Mouse (Mus musculus) liver, postnatal 0 days (tissue): ENCODE results near the gene Wwc1. TPM values are rescaled to one million over a fixed set of nuclear protein-coding genes. Genes with fewer than 3 reads are reported as not detected.

ENCODE experiments used
- ATAC-seq: fragments of 200-750 bp; cut with Nextera tagmentation; 2 replicates; pipeline ENCODE4 v1.8.0; 2017; ENCODE audit warnings: mild to moderate bottlenecking, moderate library complexity
- DNase-seq: peaks from one replicate; pipeline ENCODE4 v3.0.0-alpha.2; 2016
- H3K27ac ChIP-seq: fragments of 300-500 bp; sonication (generic); 2 replicates; pipeline ENCODE4 v1.5.1; 2014; ENCODE audit warnings: antibody characterized with exemption, moderate library complexity, mild to moderate bottlenecking, low read depth
- H3K27me3 ChIP-seq: fragments of 300-500 bp; sonication (generic); 2 replicates; pipeline ENCODE4 v1.6.1; 2014; ENCODE audit warnings: low read length, control low read depth, mixed read lengths; ENCODE audit not compliant: insufficient read depth
- H3K36me3 ChIP-seq: fragments of 300-500 bp; sonication (generic); replicated peaks from 2 replicates; pipeline ENCODE4 v1.6.1; 2014; ENCODE audit warnings: mild to moderate bottlenecking, control low read depth, low read length, moderate library complexity, mixed read lengths; ENCODE audit not compliant: insufficient read depth
- H3K4me1 ChIP-seq: fragments of 300-500 bp; sonication (generic); 2 replicates; pipeline ENCODE4 v1.6.1; 2014; ENCODE audit warnings: antibody characterized with exemption, mild to moderate bottlenecking, control low read depth; ENCODE audit not compliant: insufficient read depth
- H3K4me2 ChIP-seq: fragments of 300-500 bp; sonication (generic); 2 replicates; pipeline ENCODE4 v1.6.1; 2014; ENCODE audit warnings: low read depth, mild to moderate bottlenecking, low read length, moderate library complexity, mixed read lengths
- H3K4me3 ChIP-seq: fragments of 300-500 bp; sonication (generic); 2 replicates; pipeline ENCODE4 v1.5.1; 2014; ENCODE audit warnings: low read depth, low read length
- H3K9ac ChIP-seq: fragments of 300-500 bp; sonication (generic); replicated peaks from 2 replicates; pipeline ENCODE4 v1.6.1; 2014; ENCODE audit warnings: mild to moderate bottlenecking, moderate library complexity
- H3K9me3 ChIP-seq: fragments of 300-500 bp; sonication (generic); 2 replicates; pipeline ENCODE4 v1.6.1; 2016; ENCODE audit warnings: mild to moderate bottlenecking, control low read depth, low read length, mixed read lengths
- CTCF ChIP-seq: sonication (generic); IDR thresholded peaks from 2 replicates; pipeline ENCODE4 v1.5.1; 2016; ENCODE audit warnings: antibody characterized with exemption, low read depth
- EP300 ChIP-seq: IDR thresholded peaks from 2 replicates; pipeline ENCODE4 v1.6.1; 2016; ENCODE audit warnings: antibody characterized with exemption, low read depth, mild to moderate bottlenecking
- WGBS: fragments of 180-500 bp; shearing (Covaris S2); extraction: QIAGEN DNeasy Blood & Tissue Kit; methylation state at CpG from one replicate; pipeline ENCODE4 v1.1.7; 2014; ENCODE audit not compliant: insufficient replicate concordance; 5-methylcytosine and 5-hydroxymethylcytosine counted together
- polyA plus RNA-seq: library from polyadenylated mRNA; unstranded; fragments of >200 nt; fragmentation: Nextera tagmentation; extraction: Ambion mirVana; gene quantifications from 2 replicates; pipeline ENCODE4 v1.2.1, GENCODE M21; 2015

Wwc1 gene
- polyA plus RNA-seq, 1 experiment from 2014 or later, result 6.3 TPM

DNA sequence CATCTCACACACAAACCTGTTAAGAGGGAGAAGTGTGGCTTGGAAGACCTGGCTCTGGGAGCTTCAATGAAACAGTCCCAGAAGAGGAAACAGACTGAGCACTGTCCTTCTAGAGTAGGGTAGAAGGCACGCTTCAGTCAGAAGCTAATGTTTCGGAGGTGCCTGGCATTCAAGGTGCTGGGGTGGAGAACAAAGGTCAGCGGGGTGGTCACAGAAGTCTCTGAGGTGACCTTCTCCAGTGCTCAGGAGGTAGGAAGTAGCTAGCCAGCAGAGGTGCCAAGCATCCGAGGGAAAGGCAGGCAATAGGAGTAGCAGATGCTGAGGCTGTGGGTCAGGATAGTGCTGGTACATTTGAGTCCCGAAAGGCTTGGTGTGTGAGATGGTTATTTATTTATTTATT is 59.6 kb downstream of the Wwc1 start:
- Histone ChIP-seq H3K27ac (peak overlapping the region; percentile 74; the same call in 1 of the 2 replicates), H3K36me3 (no peaks in the 10 kb centered on the region), H3K9ac (no peak overlapping the region), H3K9me3 (no peaks in the 10 kb centered on the region), H3K4me1 (peaks cover 14% of the 10 kb centered on the region), H3K4me3 (no peak overlapping the region), H3K4me2 (no peak overlapping the region), H3K27me3 (no peaks in the 10 kb centered on the region)
- ATAC-seq (no peak), DNase-seq (no peak)
- no peak for TF ChIP-seq CTCF
- no peak for TF ChIP-seq EP300
- 68% methylated on average over 5 of the region's 5 CpGs for WGBS

DNA sequence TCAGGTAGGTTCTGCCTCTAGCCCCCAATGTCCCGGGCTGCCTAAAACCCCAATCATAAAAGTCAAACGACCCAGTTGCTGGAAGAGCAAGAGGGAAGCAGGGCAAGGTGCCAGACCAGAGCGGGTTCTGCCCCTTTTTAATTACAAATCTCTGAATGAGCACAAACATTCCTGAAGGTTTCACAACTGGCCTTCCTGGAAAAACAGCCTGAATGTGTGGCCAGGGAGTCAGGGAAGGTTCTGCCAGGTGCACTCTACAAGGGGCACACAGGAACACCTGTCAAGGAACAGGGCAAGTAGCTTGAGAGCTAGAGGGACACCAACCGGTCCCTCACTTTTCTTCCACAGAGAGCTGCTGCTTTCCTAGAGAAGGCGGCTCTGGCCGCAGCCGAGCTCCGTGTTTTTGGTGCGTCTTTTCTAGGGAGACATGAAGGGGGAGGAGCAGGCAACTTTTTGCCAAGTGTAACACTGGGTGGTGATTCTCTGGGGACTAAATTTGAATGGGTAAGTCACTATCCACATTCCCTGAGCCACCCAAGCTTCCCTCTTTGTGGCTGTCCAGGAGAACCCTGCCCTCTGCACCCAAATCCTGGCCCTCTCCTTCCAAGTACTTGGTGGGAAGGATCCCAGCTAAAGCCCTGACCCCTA is 60.3 kb downstream of the Wwc1 start:
- Histone ChIP-seq H3K4me3 (no peak overlapping the region), H3K27me3 (no peaks in the 10 kb centered on the region), H3K9ac (no peak overlapping the region), H3K4me2 (peak overlapping the region; percentile 18; the same call in 1 of the 2 replicates), H3K36me3 (no peaks in the 10 kb centered on the region), H3K27ac (peak overlapping the region; percentile 74), H3K9me3 (no peaks in the 10 kb centered on the region), H3K4me1 (peaks cover 18% of the 10 kb centered on the region)
- TF ChIP-seq CTCF (no peak), EP300 (no peak)
- DNase-seq (peak; percentile 55), ATAC-seq (peak; percentile 73)
- 56% methylated on average over 9 of the region's 9 CpGs for WGBS

DNA sequence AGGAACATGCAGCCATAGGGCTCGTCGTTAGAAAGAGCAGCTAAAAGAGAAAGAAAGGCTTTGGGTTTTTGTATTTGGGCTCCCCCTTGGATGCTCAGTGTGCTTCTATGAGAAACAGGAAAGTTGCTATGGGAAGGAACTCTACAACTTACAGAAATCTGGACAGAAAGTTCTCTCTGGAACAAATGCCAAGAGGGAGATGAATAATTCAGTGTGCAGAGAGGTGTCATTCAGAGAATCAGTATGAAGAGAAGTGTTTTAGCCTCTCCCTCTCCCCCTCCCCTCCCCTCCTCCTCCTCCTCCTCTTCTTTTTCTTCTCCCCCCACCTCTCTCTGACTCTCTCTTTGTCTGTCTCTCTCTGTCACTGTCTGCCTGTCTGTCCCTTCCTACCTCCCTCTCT is 60.9 kb downstream of the Wwc1 start:
- H3K4me3 ChIP-seq, result no peak overlapping the region
- peak overlapping the region; percentile 74; the same call in 1 of the 2 replicates for H3K27ac ChIP-seq
- 0 out of 2 replicates have a peak overlapping the region, but pooled peaks have one; percentile 18 for H3K4me2 ChIP-seq
- H3K27me3 ChIP-seq, result no peaks in the 10 kb centered on the region
- peaks cover 18% of the 10 kb centered on the region for H3K4me1 ChIP-seq
- H3K36me3 ChIP-seq, result no peaks in the 10 kb centered on the region
- ATAC-seq, result no peak
- WGBS, result 34% methylated on average over 2 of the region's 2 CpGs
- H3K9ac ChIP-seq, result no peak overlapping the region
- no peaks in the 10 kb centered on the region for H3K9me3 ChIP-seq
- TF ChIP-seq EP300 (no peak), CTCF (no peak)
- no peak for DNase-seq

DNA sequence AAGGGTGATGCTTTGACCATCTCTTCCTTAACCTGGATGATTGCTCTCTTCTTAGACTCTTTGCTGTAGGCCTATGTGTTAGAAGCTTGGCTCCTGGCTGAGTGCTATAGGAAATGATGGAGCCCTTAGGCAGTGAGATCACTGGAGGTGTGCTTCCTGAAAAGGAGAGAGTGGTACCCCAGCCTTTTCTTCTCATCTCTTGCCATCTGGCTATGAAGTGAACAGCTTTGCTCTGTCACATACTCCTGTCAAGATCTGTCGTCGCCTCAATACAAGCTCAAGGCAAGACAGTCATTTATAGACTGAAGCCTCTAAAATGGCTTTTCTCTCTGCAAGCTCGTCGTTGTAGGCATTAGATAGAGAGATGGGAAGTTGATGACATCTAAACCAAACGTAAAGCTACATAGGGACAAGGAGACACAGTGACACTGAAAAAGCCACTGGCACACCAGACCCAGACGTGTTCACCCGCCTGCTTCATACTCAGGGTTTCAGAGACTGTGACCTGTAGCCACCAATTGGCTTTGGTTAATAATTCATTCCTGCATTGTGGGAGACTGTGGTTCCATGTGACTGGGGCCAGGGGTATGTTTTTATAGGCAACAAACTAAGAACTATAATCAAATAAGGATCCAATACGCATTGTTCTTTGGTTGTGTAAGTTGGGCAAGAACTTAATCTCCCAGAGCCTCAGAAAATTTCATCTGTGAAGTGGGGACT is 63.7 kb downstream of the Wwc1 start:
- H3K27ac ChIP-seq, result peak overlapping the region; percentile 67
- no peaks in the 10 kb centered on the region for H3K9me3 ChIP-seq
- ATAC-seq (peak; percentile 70), DNase-seq (no peak)
- no peak overlapping the region for H3K4me2 ChIP-seq
- no peak overlapping the region for H3K4me3 ChIP-seq
- TF ChIP-seq CTCF (no peak), EP300 (no peak)
- WGBS, result 64% methylated on average over 8 of the region's 8 CpGs
- no peak overlapping the region for H3K9ac ChIP-seq
- H3K36me3 ChIP-seq, result no peaks in the 10 kb centered on the region
- peaks cover 16% of the 10 kb centered on the region for H3K4me1 ChIP-seq
- no peaks in the 10 kb centered on the region for H3K27me3 ChIP-seq

DNA sequence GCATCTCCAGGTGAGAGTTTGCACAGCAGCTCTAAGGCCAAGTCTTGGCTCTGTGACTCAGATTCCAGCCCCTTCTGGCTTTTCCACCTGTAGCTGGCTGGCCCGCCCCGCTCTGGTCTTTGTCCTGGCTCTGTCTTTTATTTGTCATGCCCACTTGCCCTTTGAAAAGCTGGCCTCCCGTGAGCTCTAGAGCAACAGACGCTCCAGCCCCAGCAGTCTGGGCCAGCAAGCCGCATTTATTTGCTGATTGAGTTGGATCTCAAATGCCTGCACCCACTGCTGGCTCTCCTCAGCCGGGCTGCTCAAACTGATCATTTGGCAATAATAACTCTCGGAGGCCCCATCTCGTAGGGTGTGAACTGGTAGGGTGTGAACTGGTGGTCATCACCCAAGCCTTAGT is 64.8 kb downstream of the Wwc1 start:
- ATAC-seq, result peak; percentile 37; the same call in 1 of the 2 replicates
- Histone ChIP-seq H3K9me3 (no peaks in the 10 kb centered on the region), H3K4me3 (no peak overlapping the region), H3K36me3 (no peaks in the 10 kb centered on the region), H3K4me2 (no peak overlapping the region), H3K27me3 (no peaks in the 10 kb centered on the region), H3K27ac (peak overlapping the region; percentile 67), H3K9ac (no peak overlapping the region), H3K4me1 (peaks cover 15% of the 10 kb centered on the region; the same call in 1 of the 2 replicates)
- TF ChIP-seq CTCF, result no peak
- no peak for TF ChIP-seq EP300
- peak; percentile 19 for DNase-seq
- WGBS, result 49% methylated on average over 8 of the region's 8 CpGs

DNA sequence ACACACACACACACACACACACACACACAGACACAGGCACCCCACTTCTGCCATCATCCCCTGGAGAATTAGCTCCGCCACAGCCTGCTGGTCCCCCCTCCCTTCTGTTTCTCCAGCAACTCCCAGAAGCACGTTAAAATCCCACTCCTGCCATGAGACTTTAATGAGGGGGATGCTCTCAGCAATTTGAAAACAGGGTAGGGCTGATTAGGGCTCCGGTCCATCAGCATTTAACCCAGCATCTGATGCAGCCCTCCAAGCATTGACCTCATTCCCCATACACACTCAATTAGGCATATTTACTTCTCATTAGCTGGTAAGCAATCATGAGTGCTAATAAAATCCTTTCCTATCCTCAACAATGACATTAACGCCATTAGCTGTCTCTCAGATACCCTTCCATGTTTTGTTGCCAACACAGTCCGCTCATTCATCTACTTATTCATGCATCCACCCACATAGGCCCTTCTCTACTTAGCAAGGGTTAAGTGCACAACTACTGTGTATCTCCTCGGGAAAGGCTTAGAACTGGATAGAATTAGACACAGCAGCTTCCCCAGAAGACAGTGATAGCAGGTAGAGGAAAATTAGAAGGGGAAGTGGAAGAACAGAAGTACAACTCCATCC is 66.8 kb downstream of the Wwc1 start:
- H3K4me3 ChIP-seq, result no peak overlapping the region
- H3K4me1 ChIP-seq, result peaks cover 9% of the 10 kb centered on the region; the same call in 1 of the 2 replicates
- no peaks in the 10 kb centered on the region for H3K27me3 ChIP-seq
- H3K27ac ChIP-seq, result no peak overlapping the region
- DNase-seq (no peak), ATAC-seq (no peak)
- TF ChIP-seq CTCF, result no peak
- TF ChIP-seq EP300, result no peak
- H3K36me3 ChIP-seq, result 0 out of 2 replicates have a peak, but pooled peaks cover 3% of the 10 kb centered on the region
- 74% methylated on average over 6 of the region's 6 CpGs for WGBS
- no peaks in the 10 kb centered on the region for H3K9me3 ChIP-seq
- no peak overlapping the region for H3K4me2 ChIP-seq
- no peak overlapping the region for H3K9ac ChIP-seq
